Mouse (Mus musculus) liver, embryonic 12.5 days (tissue): ENCODE data around the gene Wnt9b. TPM values are rescaled to one million over a fixed set of nuclear protein-coding genes. Genes with fewer than 3 reads are reported as not detected.

Source experiments
- ATAC-seq: fragments of 200-750 bp; cut with Nextera tagmentation; 2 replicates; pipeline ENCODE4 v1.8.0; 2017; ENCODE audit warnings: moderate number of reproducible peaks, mild to moderate bottlenecking, moderate library complexity
- H3K27ac ChIP-seq: fragments of 300-500 bp; sonication (generic); 2 replicates; pipeline ENCODE4 v1.5.1; 2016; ENCODE audit warnings: mild to moderate bottlenecking
- H3K27me3 ChIP-seq: fragments of 300-500 bp; sonication (generic); replicated peaks from 2 replicates; pipeline ENCODE4 v1.6.1; 2016; ENCODE audit warnings: mild to moderate bottlenecking, moderate library complexity
- H3K36me3 ChIP-seq: fragments of 300-500 bp; sonication (generic); 2 replicates; pipeline ENCODE4 v1.6.1; 2016; ENCODE audit warnings: mild to moderate bottlenecking, moderate library complexity
- H3K4me1 ChIP-seq: fragments of 300-500 bp; sonication (generic); 2 replicates; pipeline ENCODE4 v1.6.1; 2016
- H3K4me2 ChIP-seq: fragments of 300-500 bp; sonication (generic); 2 replicates; pipeline ENCODE4 v1.6.1; 2016; ENCODE audit warnings: mild to moderate bottlenecking, moderate library complexity
- H3K4me3 ChIP-seq: fragments of 300-500 bp; sonication (generic); 2 replicates; pipeline ENCODE4 v1.5.1; 2016; ENCODE audit warnings: mild to moderate bottlenecking, moderate library complexity
- H3K9ac ChIP-seq: fragments of 300-500 bp; sonication (generic); 2 replicates; pipeline ENCODE4 v1.6.1; 2016; ENCODE audit warnings: mild to moderate bottlenecking, moderate library complexity
- H3K9me3 ChIP-seq: fragments of 300-500 bp; sonication (generic); replicated peaks from 2 replicates; pipeline ENCODE4 v1.6.1; 2016; ENCODE audit warnings: mild to moderate bottlenecking, moderate library complexity
- WGBS: fragments of 180-500 bp; shearing (Covaris S2); methylation state at CpG from one replicate; pipeline ENCODE4 v1.1.7; 2016; ENCODE audit not compliant: insufficient replicate concordance; 5-methylcytosine and 5-hydroxymethylcytosine counted together
- polyA plus RNA-seq: library from polyadenylated mRNA; unstranded; fragments of >200 nt; fragmentation: Nextera tagmentation; extraction: Ambion mirVana; gene quantifications from 2 replicates; pipeline ENCODE4 v1.2.1, GENCODE M21; 2016

Gene Wnt9b
- polyA plus RNA-seq = 0.12 TPM in 1 of 2 replicates, not detected in the other

GRCm38 (mm10) chr11:103749306-103750089 lies at the start of gene Wnt9b:
Gene Wnt9b (minus strand): TSS chr11:103749821.
- peak within 1 kb of the TSS; percentile 44 for H3K4me3 ChIP-seq
- no peaks in the 10 kb centered on the region for H3K4me1 ChIP-seq
- no peaks in the 10 kb centered on the region for H3K36me3 ChIP-seq
- no peak for ATAC-seq
- H3K27ac ChIP-seq = no peak within 1 kb of the TSS
- no peaks in the 10 kb centered on the region for H3K9me3 ChIP-seq
- WGBS = 2% methylated on average over 67 of the region's 68 CpGs
- H3K9ac ChIP-seq = no peak within 1 kb of the TSS
- peaks cover 90% of the 10 kb centered on the region for H3K27me3 ChIP-seq
- peak within 1 kb of the TSS; percentile 65 for H3K4me2 ChIP-seq

- no peak for ATAC-seq
- Histone ChIP-seq H3K9ac (no peak overlapping the region), H3K36me3 (no peaks in the 10 kb centered on the region), H3K4me3 (no peak overlapping the region), H3K9me3 (no peaks in the 10 kb centered on the region), H3K4me1 (no peaks in the 10 kb centered on the region), H3K27me3 (peaks cover 65% of the 10 kb centered on the region), H3K4me2 (no peak overlapping the region), H3K27ac (no peak overlapping the region)
- 53% methylated on average over 5 of the region's 5 CpGs for WGBS
Observed at GRCm38 (mm10) chr11:103789951-103790350, 40.3 kb upstream of the Wnt9b start.

GRCm38 (mm10) chr11:103780152-103780551 lies 30.5 kb upstream of the Wnt9b start:
- Histone ChIP-seq H3K27me3 (peaks cover 73% of the 10 kb centered on the region), H3K4me1 (no peaks in the 10 kb centered on the region), H3K36me3 (no peaks in the 10 kb centered on the region), H3K4me3 (no peak overlapping the region), H3K9me3 (no peaks in the 10 kb centered on the region), H3K9ac (no peak overlapping the region), H3K4me2 (no peak overlapping the region), H3K27ac (no peak overlapping the region)
- no peak for ATAC-seq
- WGBS = 58% methylated on average over 9 of the region's 9 CpGs

GRCm38 (mm10) chr11:103774228-103774530 lies 24.6 kb upstream of the Wnt9b start:
- Histone ChIP-seq H3K4me2 (peak overlapping the region; percentile 47), H3K36me3 (no peaks in the 10 kb centered on the region), H3K9me3 (no peaks in the 10 kb centered on the region), H3K4me1 (peaks cover 11% of the 10 kb centered on the region; the same call in 1 of the 2 replicates), H3K27ac (no peak overlapping the region), H3K27me3 (peaks cover 92% of the 10 kb centered on the region), H3K9ac (no peak overlapping the region), H3K4me3 (peak overlapping the region; percentile 14)
- ATAC-seq = no peak
- WGBS = 3% methylated on average over 19 of the region's 19 CpGs

GRCm38 (mm10) chr11:103773387-103774227 lies 24.0 kb upstream of the Wnt9b start, which contains the start of gene Wnt3:
Gene Wnt3 (plus strand): TSS chr11:103774150.
- Histone ChIP-seq H3K4me3 (peak within 1 kb of the TSS; percentile 14), H3K9ac (no peak within 1 kb of the TSS), H3K27ac (no peak within 1 kb of the TSS), H3K4me1 (peaks cover 11% of the 10 kb centered on the region; the same call in 1 of the 2 replicates), H3K9me3 (no peaks in the 10 kb centered on the region), H3K4me2 (peak within 1 kb of the TSS; percentile 47), H3K36me3 (no peaks in the 10 kb centered on the region), H3K27me3 (peaks cover 98% of the 10 kb centered on the region)
- 1% methylated on average over 59 of the region's 60 CpGs for WGBS
- ATAC-seq = no peak

- H3K4me1 ChIP-seq = peaks cover 11% of the 10 kb centered on the region; the same call in 1 of the 2 replicates
- no peak overlapping the region for H3K9ac ChIP-seq
- 1% methylated on average over 23 of the region's 23 CpGs for WGBS
- no peaks in the 10 kb centered on the region for H3K36me3 ChIP-seq
- H3K27me3 ChIP-seq = peaks cover 99% of the 10 kb centered on the region
- H3K4me3 ChIP-seq = peak overlapping the region; percentile 14
- H3K27ac ChIP-seq = no peak overlapping the region
- no peaks in the 10 kb centered on the region for H3K9me3 ChIP-seq
- H3K4me2 ChIP-seq = peak overlapping the region; percentile 47
- no peak for ATAC-seq
Observed at GRCm38 (mm10) chr11:103772505-103773386, 23.1 kb upstream of the Wnt9b start.

- H3K9ac ChIP-seq = no peak overlapping the region
- no peak overlapping the region for H3K4me3 ChIP-seq
- peaks cover 11% of the 10 kb centered on the region; the same call in 1 of the 2 replicates for H3K4me1 ChIP-seq
- no peak for ATAC-seq
- H3K27ac ChIP-seq = no peak overlapping the region
- no peaks in the 10 kb centered on the region for H3K9me3 ChIP-seq
- H3K36me3 ChIP-seq = no peaks in the 10 kb centered on the region
- peaks cover 85% of the 10 kb centered on the region for H3K27me3 ChIP-seq
- no peak overlapping the region for H3K4me2 ChIP-seq
- WGBS = 3% methylated on average over 19 of the region's 19 CpGs
Observed at GRCm38 (mm10) chr11:103771160-103771817, 21.7 kb upstream of the Wnt9b start.

GRCm38 (mm10) chr11:103765556-103766011 lies 16.0 kb upstream of the Wnt9b start:
- Histone ChIP-seq H3K36me3 (no peaks in the 10 kb centered on the region), H3K4me3 (no peak overlapping the region), H3K4me1 (no peaks in the 10 kb centered on the region), H3K9ac (no peak overlapping the region), H3K27ac (no peak overlapping the region), H3K4me2 (no peak overlapping the region), H3K9me3 (no peaks in the 10 kb centered on the region), H3K27me3 (peaks cover 40% of the 10 kb centered on the region)
- WGBS = 27% methylated on average over 6 of the region's 6 CpGs
- ATAC-seq = no peak

- Histone ChIP-seq H3K4me1 (no peaks in the 10 kb centered on the region), H3K9ac (no peak overlapping the region), H3K4me2 (no peak overlapping the region), H3K9me3 (no peaks in the 10 kb centered on the region), H3K36me3 (no peaks in the 10 kb centered on the region), H3K27me3 (peaks cover 39% of the 10 kb centered on the region), H3K4me3 (no peak overlapping the region), H3K27ac (no peak overlapping the region)
- ATAC-seq = no peak
- WGBS = 44% methylated on average over 6 of the region's 6 CpGs
Observed at GRCm38 (mm10) chr11:103764601-103765000, 15.0 kb upstream of the Wnt9b start.

GRCm38 (mm10) chr11:103763410-103764163 lies 14.0 kb upstream of the Wnt9b start:
- no peaks in the 10 kb centered on the region for H3K36me3 ChIP-seq
- no peak for ATAC-seq
- no peak overlapping the region for H3K9ac ChIP-seq
- H3K27ac ChIP-seq = no peak overlapping the region
- WGBS = 22% methylated on average over 10 of the region's 10 CpGs
- H3K4me3 ChIP-seq = no peak overlapping the region
- peaks cover 37% of the 10 kb centered on the region for H3K27me3 ChIP-seq
- H3K4me2 ChIP-seq = no peak overlapping the region
- H3K9me3 ChIP-seq = no peaks in the 10 kb centered on the region
- H3K4me1 ChIP-seq = no peaks in the 10 kb centered on the region
